Mouse (Mus musculus): ENCODE data around the gene Rex1bd.

The Rex1bd gene

DNA sequence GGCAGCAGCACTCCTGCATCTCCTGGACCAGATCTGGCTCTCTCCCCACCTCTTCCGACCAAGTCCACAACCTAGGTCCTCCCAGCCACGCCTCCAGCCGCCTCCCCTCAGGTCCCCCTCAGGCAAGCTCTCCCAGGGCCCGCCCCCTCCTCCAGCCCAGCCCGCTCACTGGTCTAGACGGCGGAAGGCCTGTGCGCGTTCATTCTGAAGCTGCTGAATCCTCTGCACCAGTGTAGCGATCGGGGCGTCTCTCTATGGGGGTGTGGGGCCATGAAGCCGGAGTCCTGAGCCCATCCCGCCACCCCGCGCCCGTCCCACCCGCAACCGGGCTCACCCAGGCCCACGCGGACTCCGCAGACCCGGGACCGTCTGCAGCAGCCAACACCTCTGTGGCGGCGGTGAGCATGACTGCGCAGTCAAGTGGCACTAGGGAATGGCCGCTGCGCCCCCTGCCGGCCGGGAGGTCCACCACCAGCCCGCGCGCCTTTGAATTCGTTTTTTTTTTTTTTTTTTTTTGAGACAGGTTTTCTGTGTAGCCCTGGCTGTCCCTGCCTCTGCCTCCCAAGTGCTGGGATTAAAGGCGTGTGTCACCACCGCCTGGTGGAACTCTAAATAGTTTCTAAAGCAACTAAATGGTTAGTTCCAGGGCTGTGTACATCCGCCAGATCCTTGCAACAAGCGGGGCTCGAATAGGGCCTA, at the start of gene Rex1bd:
TSS of gene Rex1bd (minus strand) at position 425 of the 699 bp plus-strand sequence.
- DNase-seq: peak; percentile 94 to 96

- no peak for DNase-seq
Observed at GRCm38 (mm10) chr8:70555079-70555747, 48.7 kb upstream of the Rex1bd start.

GRCm38 (mm10) chr8:70553740-70554139, 47.2 kb upstream of the Rex1bd start:
- DNase-seq: peak; percentile 57 to 64

- DNase-seq: no peak
Observed at GRCm38 (mm10) chr8:70552836-70553235, 46.3 kb upstream of the Rex1bd start.

- no peak for DNase-seq
Observed at GRCm38 (mm10) chr8:70551558-70552161, 45.1 kb upstream of the Rex1bd start.

DNA sequence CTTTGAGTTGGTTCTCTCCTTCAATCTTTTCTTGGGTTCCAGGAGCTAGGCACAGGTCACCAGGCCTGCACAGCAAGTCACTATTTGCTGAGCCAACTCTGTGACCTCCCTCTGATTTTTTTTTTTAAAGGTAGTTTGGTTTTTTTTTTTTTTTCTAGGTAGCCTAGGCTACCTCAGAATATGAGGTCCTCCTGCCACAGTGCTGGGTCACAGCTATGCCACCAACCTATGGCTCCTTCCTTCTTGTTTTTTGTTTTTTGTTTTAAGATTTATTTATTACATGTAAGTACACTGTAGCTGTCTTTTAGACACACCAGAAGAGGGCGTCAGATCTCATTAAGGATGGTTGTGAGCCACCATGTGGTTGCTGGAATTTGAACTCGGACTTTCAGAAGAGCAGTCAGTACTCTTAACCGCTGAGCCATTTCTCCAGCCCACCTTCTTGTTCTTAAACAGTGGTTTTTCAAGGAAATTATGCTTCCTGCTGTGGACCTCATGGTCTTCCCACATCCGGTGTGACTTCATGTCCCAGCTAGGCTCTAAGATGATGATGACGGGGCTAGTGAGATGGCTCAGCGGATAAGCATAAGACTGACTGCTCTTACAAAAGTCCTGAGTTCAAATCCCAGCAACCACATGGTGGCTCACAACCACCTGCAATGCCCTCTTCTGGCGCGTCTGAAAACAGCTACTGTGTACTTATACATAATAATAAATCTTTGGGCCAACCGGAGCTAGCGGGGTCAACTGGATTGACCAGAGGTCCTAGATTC, 43.0 kb upstream of the Rex1bd start:
- no peak for DNase-seq

DNA sequence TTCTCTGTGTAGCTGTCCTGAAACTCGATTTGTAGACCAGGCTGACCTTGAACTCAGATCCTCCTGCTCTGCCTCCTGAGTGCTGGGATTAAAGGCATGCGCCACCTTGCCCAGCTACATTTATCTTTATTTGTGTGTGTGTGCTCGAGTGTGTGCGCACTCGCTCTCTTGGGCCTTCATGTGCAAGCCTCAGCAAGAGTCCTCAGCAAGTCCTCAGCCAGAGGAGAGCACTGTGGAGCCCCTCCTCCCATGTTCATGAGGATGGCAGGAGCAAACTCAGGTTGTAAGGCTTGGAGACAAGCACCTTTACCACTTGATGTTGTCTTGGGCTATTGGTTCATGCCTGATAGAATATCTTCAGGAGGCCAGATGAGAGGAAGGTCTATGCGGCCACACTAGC, 41.2 kb upstream of the Rex1bd start:
- no peak for DNase-seq

DNA sequence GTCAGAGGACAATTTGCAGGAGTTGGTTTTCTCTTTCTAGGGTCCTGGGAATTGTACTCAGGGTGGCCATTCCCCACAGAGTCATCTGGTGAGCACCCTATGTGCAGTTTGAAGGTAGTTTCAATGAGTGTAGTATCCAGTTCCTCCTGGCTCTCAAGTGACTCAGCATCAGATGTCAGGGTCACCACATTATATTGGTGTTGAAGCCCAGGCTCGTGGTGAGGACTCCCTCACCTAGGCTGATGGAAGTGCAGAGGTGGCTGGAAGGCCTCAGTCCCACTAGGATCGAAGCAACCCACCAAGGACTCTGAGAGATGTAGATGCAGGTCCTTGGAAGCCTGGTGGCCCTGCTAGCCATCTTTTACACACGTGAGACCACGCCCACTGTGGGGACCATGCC, 39.9 kb upstream of the Rex1bd start:
- no peak for DNase-seq

- peak in 1 of 2 experiments; percentile 48 for DNase-seq
Observed at GRCm38 (mm10) chr8:70544200-70544687, 37.7 kb upstream of the Rex1bd start.

DNA sequence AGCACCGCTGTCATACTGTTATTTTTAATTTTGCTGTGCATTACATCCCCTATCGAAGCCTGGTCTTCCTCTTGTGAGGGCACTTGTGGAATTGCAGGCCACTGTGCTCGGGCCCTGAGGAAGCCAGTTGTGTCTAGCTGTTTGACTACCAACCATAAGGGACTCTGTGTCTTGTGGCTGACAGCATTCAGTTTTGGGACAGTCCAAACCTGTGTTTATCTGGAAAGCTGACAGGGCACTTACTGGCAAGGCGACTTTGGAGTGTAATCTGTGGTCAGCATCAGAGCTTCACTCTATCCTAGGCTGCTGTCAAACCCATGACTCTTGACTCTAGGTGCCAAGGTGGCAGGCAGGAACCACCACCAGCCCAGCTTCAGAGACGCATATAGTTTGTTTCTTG, 34.5 kb upstream of the Rex1bd start:
- no peak for DNase-seq

DNA sequence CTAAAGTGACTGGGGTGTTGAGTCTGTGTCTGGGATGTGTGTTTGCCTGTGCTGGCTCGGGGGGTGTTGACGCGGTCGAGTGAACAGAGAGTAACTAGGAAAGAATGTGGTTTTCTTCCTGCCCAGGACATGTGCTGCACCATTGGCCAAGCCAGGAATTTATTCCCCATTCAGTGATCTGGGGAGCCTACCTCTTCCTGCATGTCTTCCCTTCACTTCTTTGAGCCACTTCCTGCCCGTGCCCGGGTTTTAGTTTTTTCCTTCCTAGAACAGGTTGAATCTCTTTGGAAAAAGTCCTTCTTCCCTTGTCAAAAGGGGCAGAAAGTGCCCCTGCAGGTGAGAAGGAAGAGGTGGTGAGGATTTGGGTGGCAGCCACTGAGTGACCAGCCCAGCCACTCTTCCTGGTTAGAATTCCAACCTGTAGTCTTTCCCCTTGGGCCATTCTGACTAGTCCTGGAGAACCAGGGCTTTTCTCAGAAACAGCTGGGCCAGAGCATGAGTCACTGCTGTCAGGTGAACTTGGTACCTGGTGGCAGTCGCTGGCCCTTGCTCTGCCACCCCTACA, 34.0 kb upstream of the Rex1bd start:
- DNase-seq: peak in 1 of 2 experiments; percentile 52

DNA sequence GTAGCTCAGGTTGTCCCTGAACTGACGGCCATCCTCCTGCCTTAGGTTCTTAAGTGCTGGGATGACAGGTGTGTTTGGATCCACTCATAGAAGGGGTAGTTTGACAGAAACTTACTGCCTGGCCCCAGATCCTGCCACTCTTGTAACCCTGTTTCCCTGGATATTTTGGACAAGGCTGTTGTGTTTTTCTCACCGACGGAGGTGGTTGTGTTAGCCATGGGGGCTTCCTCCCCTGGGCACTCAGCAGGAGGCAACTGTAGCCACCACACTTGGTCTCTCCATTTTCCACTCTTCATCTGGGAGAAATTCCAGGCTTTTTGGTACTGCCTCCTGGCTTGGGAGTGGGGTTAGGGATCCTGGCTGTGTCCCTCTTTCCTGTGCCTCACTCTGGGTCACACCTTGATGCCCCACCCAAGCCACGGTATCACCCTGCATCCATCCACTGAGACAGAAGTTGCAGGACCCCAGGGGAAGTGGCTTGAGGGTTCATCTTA, 33.5 kb upstream of the Rex1bd start:
- peak in 1 of 2 experiments; percentile 24 for DNase-seq

GRCm38 (mm10) chr8:70539077-70539813, 32.7 kb upstream of the Rex1bd start, which contains the start of gene Ell:
Gene Ell (plus strand): TSS chr8:70539457.
- DNase-seq: peak; percentile 100

DNA sequence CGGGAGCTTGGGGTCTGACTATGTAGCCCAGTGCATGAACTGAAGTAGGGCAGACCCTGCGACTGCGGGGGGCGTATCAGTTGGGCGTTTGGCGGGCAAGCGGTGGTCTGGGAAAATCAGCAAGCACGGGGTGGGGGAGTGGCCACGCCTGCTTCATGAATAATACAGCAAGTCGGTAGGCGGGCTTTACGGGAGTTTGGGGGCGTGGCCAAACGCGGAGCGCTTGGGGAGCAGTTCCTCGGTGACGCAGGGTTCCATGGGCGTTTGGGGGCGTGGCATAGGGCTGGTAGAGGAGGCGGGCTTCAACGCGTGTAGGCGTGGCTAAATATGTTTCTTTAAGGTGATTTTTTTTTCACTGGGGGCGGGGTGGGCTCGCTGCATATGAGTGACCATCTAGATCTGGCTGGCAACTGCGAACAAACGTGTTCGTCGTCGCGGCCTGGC, 32.1 kb upstream of the Rex1bd start:
- peak; percentile 99 to 100 for DNase-seq

- DNase-seq: peak; percentile 66 to 75
Observed at GRCm38 (mm10) chr8:70538024-70538579, 31.6 kb upstream of the Rex1bd start.

DNA sequence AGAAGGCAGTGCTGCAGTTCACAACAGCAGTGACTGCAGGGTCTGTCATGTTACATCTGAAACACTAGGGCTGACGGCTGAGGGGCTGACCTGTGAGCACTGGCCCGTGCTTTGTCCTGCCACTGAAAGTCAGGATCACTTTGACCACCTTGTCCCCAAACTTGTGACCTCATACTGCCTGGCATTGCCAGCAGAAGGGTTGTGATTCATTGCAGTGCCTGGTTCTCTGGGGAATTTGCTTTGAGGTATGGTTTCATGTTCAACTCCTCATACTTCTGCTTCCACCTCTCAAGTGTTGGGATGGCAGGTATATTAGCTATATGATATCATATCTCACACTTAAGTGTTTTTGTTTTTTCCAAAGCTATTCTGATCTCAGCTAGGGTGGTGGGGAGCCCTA, 29.1 kb upstream of the Rex1bd start:
- no peak for DNase-seq

- no peak for DNase-seq
Observed at GRCm38 (mm10) chr8:70535221-70535620, 28.7 kb upstream of the Rex1bd start.

DNA sequence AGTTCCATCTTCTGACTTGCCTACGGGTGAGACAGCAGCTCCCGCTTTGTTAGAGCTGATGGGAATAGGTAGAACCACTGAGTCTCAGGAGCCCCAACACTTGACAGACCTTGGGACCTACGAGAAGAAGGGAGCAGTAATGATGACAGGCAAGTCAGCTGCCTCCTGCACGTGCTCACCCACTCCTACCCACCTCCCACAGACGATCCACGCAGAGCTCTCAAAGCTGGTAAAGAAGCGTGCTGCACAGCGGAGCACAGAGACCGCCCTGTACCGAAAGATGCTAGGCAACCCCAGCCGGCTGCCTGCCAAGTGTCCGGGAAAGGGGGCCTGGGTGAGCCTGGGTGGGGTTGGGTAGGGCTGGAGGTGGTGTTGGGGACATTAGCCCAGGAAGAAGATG, 27.7 kb upstream of the Rex1bd start:
- no peak for DNase-seq

GRCm38 (mm10) chr8:70530314-70530713, 23.8 kb upstream of the Rex1bd start:
- no peak for DNase-seq

- DNase-seq: no peak
Observed at GRCm38 (mm10) chr8:70529741-70530161, 23.2 kb upstream of the Rex1bd start.

GRCm38 (mm10) chr8:70529299-70529698, 22.7 kb upstream of the Rex1bd start:
- DNase-seq: no peak
